Mouse (Mus musculus) gastrocnemius, postnatal 14 days (tissue): ENCODE data around the gene Ppp1r9b. TPM values are rescaled to one million over a fixed set of nuclear protein-coding genes. Genes with fewer than 3 reads are reported as not detected.
A peak's percentile ranks its signal among the peaks of the same experiment; 100 is the strongest.

Experiments used
- DNase-seq: peaks from one replicate; pipeline ENCODE4 v3.0.0; 2021; ENCODE audit warnings: mixed read lengths
- intact Hi-C: fragments of 180-260 bp; cut with DNase I; formaldehyde crosslinking; loops from one replicate; pipeline ENCODE4 v1.15.1; 2025; ENCODE audit warnings: low total_unique reads
- total RNA-seq, 2 experiments: library from RNA; stranded (reverse); gene quantifications; 2 replicates each; pipeline ENCODE4 v1.2.3; 2021

The Ppp1r9b gene
- total RNA-seq, 2 experiments from 2014 or later, result 38.7 to 38.8 TPM

DNA sequence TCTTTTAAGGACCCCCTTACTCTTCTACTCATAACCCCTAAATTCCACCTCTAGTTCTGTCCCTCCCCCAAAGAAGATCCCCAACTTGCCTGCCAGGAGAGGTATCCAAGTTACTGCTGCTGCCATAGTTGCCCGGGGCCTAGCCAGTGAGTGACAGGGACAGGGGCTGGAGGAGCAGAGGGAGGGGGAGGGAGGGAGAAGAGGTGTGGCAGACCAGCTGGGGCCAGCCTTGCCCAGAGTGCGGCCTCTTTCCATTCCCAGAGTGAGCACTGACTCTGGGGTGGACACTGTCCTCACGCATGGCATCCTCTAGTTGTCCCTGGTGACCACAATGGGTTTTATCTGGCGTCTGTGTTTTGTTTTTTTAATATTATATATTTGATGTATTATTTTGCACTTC, 17.5 kb upstream of the Ppp1r9b start:
- intact Hi-C loops, result loop anchor here (5.0 kb wide), 1 partner anchor 36 kb away; the partner anchor contains the start of gene Col1a1
- DNase-seq, result peak; percentile 78

DNA sequence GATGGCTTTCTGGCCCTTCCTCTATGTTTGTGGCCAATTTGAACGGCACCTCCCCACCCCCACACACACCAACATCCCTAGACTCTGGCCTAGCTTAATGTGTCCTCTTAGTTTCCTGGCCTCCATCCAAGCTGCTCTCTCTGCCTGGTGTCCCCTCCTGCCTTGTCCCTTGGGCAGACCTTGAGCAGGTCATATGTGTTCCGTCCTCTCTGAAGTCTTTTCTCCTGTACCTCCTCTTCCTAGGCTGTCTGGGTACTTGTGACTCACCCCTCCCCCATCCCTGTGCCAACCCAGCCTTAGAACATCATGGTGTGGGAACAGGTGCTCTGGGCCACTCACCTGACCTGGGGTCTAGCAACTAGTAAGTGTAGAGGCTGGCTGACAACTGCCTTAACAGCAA, 15.9 kb upstream of the Ppp1r9b start:
- intact Hi-C loops, result loop anchor here (5.0 kb wide), 1 partner anchor 38 kb away; the partner anchor contains the start of gene Col1a1
- no peak for DNase-seq

DNA sequence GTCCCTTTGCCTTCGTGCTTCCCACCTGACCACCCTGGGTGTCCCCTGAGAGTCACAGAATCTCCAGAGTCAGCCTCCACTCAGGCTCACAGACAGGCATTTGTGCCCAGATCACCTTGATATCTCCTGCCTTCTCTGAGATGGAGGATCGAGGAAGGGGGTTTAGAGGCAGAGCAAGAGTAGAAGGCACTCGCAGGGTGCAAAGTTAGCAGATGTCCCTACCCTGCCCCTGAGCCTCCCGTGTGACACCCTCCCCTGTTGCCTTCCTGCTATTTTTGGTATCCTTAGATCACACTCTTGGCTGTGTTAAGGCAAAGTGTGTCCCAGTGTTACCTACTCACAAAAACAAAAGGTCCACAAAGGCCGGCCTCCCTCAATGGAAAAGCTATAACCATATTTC, 14.6 kb upstream of the Ppp1r9b start, which contains the start of gene Sgca:
TSS of gene Sgca (minus strand) at position 129 of the 400 bp plus-strand sequence.
- intact Hi-C loops, result no loop called here
- DNase-seq, result no peak

DNA sequence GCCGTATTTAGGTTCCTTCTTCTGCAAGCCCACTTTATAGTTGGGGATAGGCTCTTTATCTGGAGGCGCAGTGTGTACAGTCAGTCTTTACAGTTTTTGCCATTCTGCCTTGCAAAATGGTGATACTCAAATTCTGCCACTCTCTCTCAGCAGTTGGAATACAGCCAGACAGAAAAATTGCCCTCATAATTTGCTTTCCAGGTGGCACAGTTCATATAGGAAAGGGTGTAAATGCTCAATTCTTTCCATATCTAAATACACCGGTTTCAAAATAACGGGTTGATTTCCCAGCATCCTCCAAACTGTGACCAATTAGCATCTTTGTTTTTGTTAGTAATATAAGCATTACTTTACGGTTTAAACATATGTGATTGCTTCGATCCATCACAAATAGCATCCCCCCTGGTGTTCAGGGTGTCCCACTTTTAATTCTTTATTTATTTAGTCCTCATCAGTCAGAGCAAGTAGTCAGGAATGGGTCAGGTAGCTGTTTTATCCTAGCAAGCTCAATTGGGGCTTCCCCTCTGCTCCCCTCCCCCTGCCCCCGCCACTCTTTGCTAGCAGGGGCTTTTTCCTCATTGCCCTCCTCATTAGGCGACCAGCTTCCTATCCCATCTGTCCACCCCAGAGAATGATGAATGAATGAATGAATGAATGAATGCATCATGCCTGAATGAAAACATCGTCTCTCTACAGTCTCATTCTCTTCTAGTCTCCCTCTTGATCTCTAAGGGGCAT, 12.5 kb upstream of the Ppp1r9b start:
- no peak for DNase-seq
- intact Hi-C loops, result no loop called here

DNA sequence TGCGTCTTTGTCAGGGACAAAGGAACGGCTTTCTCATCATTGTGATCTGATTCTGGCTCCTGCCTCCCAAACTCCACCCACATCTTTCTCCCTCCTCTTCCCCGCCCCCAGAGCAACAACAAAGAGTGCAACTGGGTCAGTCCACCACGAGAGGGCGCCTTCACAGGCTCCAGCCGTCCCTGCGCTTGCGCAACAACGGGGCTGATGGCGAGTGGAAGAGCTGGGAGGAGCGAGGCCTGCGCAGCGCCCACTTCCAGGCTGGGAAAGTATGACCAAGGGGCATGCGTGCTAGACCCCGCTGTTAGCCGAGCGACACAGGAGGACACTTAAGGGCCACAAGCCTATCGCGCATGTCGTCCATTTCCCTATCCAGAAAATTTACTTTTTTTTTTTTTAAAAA, 11.9 kb upstream of the Ppp1r9b start:
- peak; percentile 97 for DNase-seq
- intact Hi-C loops, result no loop called here

DNA sequence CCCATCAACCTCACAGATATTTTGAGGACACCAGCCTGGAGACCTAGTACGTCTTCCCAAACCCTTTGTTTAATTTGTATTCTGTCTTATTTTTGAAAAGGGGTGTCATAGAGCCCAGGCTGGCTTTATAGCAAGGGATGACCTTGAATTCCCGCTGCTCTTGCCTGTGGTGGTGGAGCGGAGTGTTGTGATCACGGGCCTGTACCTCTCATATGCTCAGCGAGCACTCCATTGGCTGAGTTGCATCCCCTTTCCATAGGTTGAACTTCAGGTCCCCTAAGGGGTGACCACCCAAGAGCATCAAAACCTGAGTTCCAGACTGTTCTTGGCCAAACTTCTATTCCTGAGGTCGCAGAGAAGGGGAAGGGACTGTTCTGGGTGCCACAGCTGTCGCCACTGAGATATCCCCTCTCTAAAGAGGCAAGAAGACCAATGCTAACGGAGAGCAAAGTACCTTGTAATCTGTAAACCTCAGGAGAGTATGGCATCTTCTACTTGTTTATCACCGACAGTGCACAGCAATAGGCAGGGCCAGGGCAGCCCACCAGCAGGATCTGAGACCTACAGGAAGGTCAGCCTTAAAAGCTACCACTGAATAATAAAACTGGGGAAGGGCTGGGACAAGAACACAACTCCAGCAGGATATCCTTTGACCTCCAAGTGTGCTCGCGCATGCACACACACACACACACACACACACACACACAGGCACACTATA, 11.2 kb upstream of the Ppp1r9b start:
- intact Hi-C loops, result no loop called here
- DNase-seq, result no peak

DNA sequence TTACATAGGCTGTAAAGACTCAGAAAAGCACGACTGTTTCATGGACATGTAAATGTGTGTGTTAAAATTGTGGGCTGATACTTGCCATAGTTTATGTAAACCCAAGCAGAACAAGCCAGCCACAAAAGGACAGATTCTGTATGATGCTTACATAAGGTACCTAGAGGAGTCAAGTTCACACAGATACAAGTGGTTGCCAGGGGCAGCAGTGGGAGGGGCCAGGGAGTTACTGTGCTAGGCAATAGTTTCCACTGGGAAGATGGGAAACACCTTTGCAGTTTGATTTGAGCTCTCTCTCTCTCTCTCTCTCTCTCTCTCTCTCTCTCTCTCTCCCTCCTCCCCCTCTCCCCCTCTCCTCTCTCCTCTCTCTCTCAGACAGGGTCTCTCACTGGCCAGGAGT, 5.7 kb upstream of the Ppp1r9b start:
- no peak for DNase-seq
- intact Hi-C loops, result no loop called here

DNA sequence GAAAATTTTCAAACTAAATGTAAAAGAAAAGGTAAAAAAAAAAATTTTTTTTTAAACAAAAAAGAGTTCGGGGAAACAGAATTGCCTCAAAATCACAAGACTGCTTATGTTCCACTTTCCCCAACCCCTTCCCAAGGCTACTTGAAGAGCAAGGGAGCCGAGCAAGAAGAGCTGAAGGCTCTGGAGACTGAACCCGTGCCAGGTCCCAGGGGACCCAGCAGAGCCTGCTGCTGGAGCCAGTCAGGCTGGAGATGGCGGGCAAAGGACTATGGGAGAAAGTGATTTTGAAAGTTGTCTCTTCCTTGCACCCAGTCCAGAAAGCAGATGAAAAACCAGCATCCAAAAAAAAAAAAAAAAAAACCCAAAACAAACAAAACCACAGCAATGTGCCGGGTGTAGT, 5.0 kb upstream of the Ppp1r9b start:
- peak; percentile 6 for DNase-seq
- intact Hi-C loops, result no loop called here

DNA sequence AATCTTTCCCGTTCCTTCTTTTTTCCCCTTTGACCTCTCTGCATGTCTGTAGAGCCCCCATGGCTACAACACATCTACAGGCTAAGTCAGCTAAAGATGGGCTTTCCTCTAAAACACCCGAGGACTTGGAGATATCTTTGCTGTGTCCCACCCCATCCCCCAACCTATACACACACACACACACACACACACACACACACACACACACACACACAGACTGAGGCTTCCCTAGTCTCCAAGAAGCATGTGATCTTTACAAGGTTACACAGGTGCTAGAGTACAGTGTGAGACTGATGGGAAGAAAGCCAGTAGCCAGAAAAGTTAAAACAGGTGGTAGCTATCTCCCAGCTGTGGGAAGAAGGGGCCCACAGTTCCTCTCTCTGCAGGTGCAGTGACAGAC, 4.4 kb upstream of the Ppp1r9b start:
- no peak for DNase-seq
- intact Hi-C loops, result no loop called here

GRCm38 (mm10) chr11:94987341-94987740, 3.5 kb upstream of the Ppp1r9b start:
- intact Hi-C loops, result no loop called here
- no peak for DNase-seq

DNA sequence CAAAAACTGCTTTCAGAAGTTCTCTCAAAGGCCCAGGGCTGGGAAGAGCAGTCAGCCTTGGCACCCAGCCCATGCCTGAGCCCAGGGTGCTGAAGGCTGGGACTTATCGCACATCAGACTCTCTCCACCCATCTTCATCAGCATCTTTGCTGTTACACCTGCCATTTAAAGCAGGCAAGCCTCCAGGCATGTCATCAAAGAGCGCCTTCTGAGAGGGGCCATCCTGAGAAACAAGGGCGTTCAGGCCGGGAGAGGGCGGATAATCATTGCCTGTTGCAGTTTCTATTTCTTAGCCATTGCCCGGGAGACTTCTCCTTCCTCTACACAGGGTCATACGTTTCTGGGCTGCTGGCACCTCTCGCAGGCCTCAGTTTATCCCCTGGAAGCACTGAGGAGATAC, 3.0 kb upstream of the Ppp1r9b start:
- intact Hi-C loops, result no loop called here
- peak; percentile 3 for DNase-seq

DNA sequence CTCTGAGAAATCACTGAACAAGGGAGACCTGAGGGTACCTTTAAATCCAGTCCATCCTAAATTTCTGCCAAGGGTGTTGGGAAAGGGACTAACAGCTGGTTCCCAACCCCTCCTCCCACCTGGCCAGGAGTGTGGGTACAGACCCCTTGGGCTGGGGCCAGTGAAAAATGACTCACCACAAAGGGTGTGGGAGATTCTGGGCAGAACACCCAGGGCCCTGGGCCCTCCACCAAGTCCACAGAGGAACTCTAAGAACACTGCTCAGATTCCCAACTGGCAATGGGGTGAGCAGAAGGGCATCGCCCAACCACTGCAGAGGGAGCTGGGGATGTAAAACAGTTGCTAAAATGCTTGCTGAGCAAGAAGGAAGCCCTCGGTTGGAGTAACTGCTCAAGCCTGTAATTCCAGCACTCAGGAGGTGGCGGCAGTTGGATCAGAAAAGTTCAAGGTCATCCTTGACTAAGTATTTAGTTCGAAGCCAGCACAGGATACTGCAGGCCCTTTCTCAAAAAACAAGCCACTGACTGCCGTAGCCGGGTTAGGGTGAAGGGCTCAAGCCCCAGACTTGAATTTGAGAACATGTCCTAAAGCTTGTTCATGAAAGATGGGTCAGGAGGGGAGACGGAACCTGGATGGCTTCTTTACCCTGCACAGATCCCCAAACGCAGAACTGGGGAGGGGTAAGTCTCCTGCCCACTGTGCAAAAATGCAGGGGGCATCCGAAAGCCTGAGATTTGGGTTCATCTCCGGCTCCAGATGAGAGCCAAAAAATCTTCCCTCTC, 1.9 kb upstream of the Ppp1r9b start:
- intact Hi-C loops, result no loop called here
- peak; percentile 82 for DNase-seq

- DNase-seq, result peak; percentile 82
- intact Hi-C loops, result no loop called here
Measured at GRCm38 (mm10) chr11:94989562-94990017, 1.2 kb upstream of the Ppp1r9b start.

- DNase-seq, result no peak
- intact Hi-C loops, result no loop called here
Measured at GRCm38 (mm10) chr11:94990102-94990748, 610 bp upstream of the Ppp1r9b start.

GRCm38 (mm10) chr11:94991641-94992479, 1.0 kb downstream of the Ppp1r9b start:
- peak; percentile 44 for DNase-seq
- intact Hi-C loops, result no loop called here

GRCm38 (mm10) chr11:94992480-94992753, 1.6 kb downstream of the Ppp1r9b start:
- intact Hi-C loops, result no loop called here
- peak; percentile 26 for DNase-seq

GRCm38 (mm10) chr11:94992754-94993606, 2.1 kb downstream of the Ppp1r9b start:
- DNase-seq, result peak; percentile 55
- intact Hi-C loops, result no loop called here

- DNase-seq, result peak; percentile 26
- intact Hi-C loops, result no loop called here
Measured at GRCm38 (mm10) chr11:94994208-94994814, 3.5 kb downstream of the Ppp1r9b start.
